Mouse (Mus musculus) R1 (cell line): ENCODE measurements at regions not wholly inside any gene's neighbourhood (a gene's known extent, or its start where the extent isn't known, plus 50 kb on each side); places are given as distances from the start of the nearest gene placed in this dataset.
"Not testable (repeated sequence)": the region's sequence is repeated elsewhere in the genome, so short reads cannot be mapped to it uniquely, and the experiment has no call there.

Experiments used
- DNase-seq: peaks from one replicate; pipeline ENCODE4 v3.0.0-alpha.2; 2018; ENCODE audit warnings: low read depth, low spot score

GRCm38 (mm10) chr14:19327321-19327720 is 91.4 kb downstream of the Gm21738 start:
- peak; percentile 38 for DNase-seq

DNA sequence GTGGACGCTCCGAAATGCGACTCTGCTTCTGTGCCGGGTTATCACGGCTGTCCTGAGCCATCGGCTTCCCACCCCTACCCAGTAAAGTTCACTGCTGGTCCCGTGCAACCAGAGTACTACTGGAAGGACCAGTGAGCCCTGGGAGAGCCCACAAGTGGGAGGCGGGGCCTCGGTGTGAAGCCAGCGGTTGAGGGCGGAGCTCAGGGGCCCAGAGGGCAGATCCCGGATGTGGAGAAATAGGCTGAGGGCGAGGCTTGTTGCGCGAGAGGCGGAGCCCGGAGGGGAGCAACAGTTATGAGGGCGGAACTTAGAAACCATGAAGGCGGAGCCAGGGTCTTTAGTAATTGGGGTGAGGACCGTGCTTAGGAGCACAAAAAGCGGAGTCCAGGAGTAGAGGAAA is 107.1 kb downstream of the Gm21738 start:
- DNase-seq: peak; percentile 82

DNA sequence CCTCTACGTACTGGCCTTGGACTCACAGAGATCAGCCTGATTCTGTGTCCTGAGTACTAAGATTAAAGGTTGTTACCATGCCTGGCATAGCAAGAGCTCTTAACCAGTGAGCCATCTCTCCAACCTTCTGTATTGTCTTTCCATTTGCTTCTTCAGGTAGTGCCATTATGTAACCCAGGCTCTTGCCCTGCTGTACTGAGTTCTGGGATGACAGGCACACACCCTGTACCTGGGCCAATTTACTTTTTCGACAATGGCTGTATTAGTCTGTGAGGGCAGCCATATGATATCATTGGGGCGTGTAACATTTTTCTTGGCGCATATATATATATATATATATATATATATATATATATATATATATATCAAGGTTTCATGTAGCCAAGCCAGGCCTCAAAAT is 115.9 kb downstream of the Gm21738 start:
- DNase-seq: not testable (repeated sequence)

DNA sequence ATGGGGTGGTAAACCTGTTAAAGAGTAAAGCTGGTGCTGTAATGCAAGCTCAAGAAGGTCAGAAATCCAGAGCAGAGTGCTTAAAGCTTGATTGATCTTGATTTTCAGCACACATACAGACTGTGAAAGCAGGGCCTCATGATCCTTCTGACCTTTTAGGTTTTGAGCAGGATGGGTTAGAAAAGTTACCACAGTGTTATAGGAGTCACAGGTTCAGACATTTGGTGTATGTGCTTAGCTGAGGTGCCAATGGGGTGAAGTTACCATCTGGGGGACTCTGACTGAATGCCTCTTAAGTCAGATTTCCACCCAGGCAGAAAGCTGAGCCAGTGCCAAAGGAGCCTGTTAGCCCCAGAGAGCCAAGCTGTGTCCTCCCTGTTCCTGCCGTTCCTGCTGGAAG is 139.6 kb downstream of the Gm21738 start:
- no peak for DNase-seq

- peak; percentile 95 for DNase-seq
Observed at GRCm38 (mm10) chr14:19277777-19278385, 140.8 kb downstream of the Gm21738 start.
